Mouse (Mus musculus) lung, adult 2 months (tissue): ENCODE data around the gene Scrt2. TPM values are rescaled to one million over a fixed set of nuclear protein-coding genes. Genes with fewer than 3 reads are reported as not detected.
"Not testable (repeated sequence)": the region's sequence is repeated elsewhere in the genome, so short reads cannot be mapped to it uniquely, and the experiment has no call there.

Experiments used
- DNase-seq: peaks from one replicate; pipeline ENCODE4 v3.0.0; 2022
- H3K4me1 ChIP-seq: fragments of 200-500 bp; 2 replicates; pipeline ENCODE4 v1.6.1; 2011; ENCODE audit warnings: low read length; ENCODE audit not compliant: control insufficient read depth, insufficient read depth
- H3K4me3 ChIP-seq: fragments of 200-500 bp; replicated peaks from 2 replicates; pipeline ENCODE3; 2011; ENCODE audit warnings: low read depth, mild to moderate bottlenecking, control low read depth, low read length; ENCODE audit errors: extremely low read depth
- CTCF ChIP-seq: fragments of 200-500 bp; IDR thresholded peaks from 2 replicates; pipeline ENCODE4 v1.5.1; 2011; ENCODE audit warnings: mild to moderate bottlenecking, low read length, control low read depth; ENCODE audit not compliant: insufficient read depth
- POLR2A ChIP-seq: fragments of 200-500 bp; IDR thresholded peaks from 2 replicates; pipeline ENCODE4 v1.6.1; 2011; ENCODE audit warnings: low read depth, mild to moderate bottlenecking, control low read depth, low read length, borderline replicate concordance; ENCODE audit errors: extremely low read depth
- WGBS: fragments of 180-500 bp; shearing (Covaris S2); methylation state at CpG from one replicate; pipeline ENCODE4 v1.1.7; 2018; 5-methylcytosine and 5-hydroxymethylcytosine counted together
- polyA plus RNA-seq: library from polyadenylated mRNA; depleted of rRNA; stranded (reverse); fragments of >200 nt; gene quantifications from 2 replicates; pipeline ENCODE4 v1.2.3, GENCODE M21; 2012

Gene Scrt2
- polyA plus RNA-seq, 1 experiment, result not detected

DNA sequence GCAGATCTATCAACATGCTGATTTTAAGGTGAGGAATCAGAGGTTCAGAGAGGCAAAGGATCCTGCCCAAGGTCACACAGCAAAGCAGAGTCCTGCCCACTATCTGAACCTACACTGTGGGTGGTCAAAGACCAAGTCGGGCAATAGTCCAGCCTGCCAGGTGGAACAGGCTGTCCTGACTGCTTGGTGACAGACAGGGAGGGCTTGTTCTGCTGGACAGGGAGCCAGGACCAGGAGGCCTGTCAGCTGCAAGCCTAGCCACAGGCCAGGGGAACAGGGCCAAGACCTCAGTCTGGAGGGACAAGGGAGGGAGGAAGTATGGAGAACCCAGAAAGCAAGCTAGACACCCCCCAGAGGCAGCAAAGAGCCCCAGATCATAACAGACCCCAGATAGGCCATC lies 25.9 kb upstream of the Scrt2 start:
- no peak for DNase-seq
- 58% methylated on average over 1 of the region's 1 CpGs for WGBS

DNA sequence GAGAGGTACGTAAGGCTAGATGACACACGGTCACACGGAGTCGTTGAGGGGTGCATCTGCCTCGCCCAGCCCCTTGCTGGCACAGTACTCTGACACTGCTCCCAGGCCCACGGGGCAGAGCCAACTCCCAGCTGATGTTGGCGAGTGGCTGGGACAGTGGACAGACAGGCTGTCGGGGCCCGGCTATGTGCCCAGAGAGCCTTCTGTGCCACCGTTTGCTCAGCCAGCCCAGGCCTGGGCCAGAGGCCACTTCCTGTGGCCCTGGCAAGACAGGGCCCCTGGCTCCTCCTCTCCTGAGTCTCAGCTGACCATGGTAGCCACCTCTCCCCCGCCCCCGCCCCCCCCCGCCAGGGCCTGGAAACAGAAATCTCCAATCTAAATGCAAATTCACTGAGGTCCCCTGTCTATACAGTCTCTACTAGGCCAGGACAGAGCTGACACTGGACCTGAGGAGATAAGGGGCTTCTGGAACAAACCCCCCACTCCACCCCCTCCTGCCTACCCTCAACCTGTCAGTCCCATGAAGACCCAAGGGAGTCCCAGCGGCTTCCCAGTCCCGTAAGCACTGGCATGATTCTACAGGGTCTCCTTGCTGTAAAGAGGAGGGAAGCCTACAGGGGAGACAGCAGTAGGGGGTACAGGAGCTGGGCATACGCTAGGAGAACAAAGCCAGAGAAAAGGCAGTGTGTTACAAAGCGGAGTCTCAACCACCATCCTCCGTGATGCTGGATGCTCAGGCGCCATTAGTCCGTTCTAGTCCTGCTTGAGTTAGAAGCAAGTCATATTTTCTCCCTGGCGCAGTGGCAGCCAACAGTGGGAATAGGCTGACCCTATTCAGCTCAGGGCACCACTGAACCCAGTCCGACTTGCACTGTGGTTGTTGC lies 24.7 kb upstream of the Scrt2 start:
- no peak overlapping the region for H3K4me3 ChIP-seq
- 60% methylated on average over 22 of the region's 22 CpGs for WGBS
- DNase-seq, result no peak
- no peaks in the 10 kb centered on the region for H3K4me1 ChIP-seq
- TF ChIP-seq POLR2A (no peak), CTCF (no peak)

More for the DNA sequence above, 25.9 kb upstream of the Scrt2 start:
- Histone ChIP-seq H3K4me3 (no peak overlapping the region), H3K4me1 (no peaks in the 10 kb centered on the region)
- TF ChIP-seq POLR2A (no peak), CTCF (no peak)

DNA sequence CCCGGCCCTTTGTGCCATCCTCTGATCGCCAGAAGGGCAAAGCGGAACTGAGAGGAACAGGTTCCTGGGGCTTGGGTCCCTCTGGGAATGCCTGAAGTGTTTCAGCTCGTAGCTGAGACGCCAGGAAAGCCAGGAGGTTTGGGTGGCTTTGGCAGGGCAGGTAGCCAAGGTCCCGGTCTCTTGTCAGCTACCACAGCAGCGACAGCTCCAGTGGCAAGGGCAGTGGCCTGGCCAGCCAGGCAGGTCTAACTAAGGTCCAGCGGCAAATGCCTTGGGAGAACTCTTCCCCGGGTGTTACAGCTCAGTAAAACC lies 24.1 kb upstream of the Scrt2 start:
- no peaks in the 10 kb centered on the region for H3K4me1 ChIP-seq
- TF ChIP-seq POLR2A, result no peak
- TF ChIP-seq CTCF, result no peak
- H3K4me3 ChIP-seq, result no peak overlapping the region
- no peak for DNase-seq
- 65% methylated on average over 9 of the region's 9 CpGs for WGBS

- WGBS, result 77% methylated on average over 3 of the region's 3 CpGs
- H3K4me3 ChIP-seq, H3K4me1 ChIP-seq, DNase-seq: not testable (repeated sequence)
Measured at GRCm38 (mm10) chr2:152062817-152063216, 18.5 kb upstream of the Scrt2 start.

DNA sequence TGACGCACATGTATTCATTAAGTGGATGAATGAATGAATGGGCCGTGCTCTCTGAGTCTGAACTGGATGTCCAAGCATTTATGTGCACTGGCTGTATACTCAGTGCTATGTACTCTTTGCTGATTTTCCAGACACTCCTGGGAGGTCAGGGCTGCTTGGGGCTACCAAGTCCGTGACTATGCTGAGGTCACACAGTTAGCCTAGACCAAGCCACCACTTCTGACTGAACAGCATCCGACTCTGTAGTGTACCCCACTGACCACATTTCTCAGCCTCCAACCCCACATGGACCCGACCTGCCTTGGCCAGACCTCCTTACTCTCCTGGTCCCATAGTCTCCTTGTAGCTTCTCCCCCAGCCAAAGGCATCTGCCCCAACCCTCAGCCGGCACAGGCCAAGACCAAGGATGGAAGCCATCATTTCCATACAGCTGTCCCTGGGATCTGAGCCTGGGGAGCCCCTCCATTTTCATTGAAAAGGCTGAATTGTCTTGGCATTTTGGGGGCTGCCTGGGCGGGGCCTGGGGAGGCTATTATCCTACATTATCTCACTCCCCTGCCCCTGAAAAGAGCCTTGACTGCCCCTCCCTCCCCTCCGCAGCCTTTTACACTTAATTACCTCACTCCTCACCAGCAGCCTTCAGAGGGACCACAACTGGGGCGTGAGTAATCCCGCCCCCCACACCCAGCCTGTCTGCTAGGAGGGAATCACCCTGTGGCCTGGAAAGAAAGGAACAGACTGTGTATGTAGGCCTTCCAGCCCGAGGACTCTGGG lies 12.5 kb upstream of the Scrt2 start:
- no peaks in the 10 kb centered on the region for H3K4me1 ChIP-seq
- no peak overlapping the region for H3K4me3 ChIP-seq
- WGBS, result 53% methylated on average over 11 of the region's 11 CpGs
- TF ChIP-seq POLR2A (no peak), CTCF (no peak)
- no peak for DNase-seq

DNA sequence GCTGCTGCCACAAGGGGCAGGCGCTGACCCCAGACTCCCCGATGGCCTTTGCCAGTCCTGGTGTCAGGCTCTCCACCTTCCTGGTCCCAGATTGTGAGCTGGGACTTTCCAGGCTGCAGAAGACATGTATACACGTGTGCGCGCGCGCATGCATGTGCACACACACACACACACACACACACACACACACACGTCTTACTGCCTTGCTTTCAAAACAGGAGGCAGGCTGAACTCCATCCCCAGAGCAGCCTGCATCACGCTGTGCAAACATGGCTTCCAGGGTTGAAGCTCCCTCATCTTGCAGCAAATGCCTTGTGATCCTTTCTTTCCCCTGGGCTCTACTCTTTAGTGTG lies 11.9 kb upstream of the Scrt2 start:
- no peaks in the 10 kb centered on the region for H3K4me1 ChIP-seq
- no peak overlapping the region for H3K4me3 ChIP-seq
- no peak for DNase-seq
- 66% methylated on average over 9 of the region's 9 CpGs for WGBS
- TF ChIP-seq POLR2A, result no peak
- no peak for TF ChIP-seq CTCF

- TF ChIP-seq POLR2A (no peak), CTCF (no peak)
- Histone ChIP-seq H3K4me3 (no peak overlapping the region), H3K4me1 (no peaks in the 10 kb centered on the region)
- 72% methylated on average over 2 of the region's 2 CpGs for WGBS
- no peak for DNase-seq
Measured at GRCm38 (mm10) chr2:152069941-152070340, 11.4 kb upstream of the Scrt2 start.

DNA sequence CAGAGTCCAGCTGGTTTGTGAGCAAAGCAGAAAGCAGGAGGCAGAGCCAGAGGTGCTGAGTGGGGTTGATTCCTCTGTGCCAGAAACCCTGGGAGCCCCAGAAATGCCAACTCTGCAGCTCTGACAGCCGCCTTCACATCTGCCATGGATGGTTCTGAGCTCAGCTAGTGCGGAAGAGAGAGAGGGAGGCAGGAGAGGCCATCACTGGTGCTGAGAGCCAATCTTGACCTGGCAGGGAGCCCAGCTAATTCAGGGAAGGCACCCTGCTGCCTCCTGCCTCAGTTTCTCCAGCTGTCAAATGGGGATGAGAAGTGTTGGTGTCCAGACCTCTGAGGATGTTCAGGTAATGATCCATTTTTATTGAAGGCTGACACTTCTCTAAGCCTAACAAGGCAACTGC lies 6.8 kb upstream of the Scrt2 start:
- 68% methylated on average over 2 of the region's 2 CpGs for WGBS
- no peak for TF ChIP-seq CTCF
- TF ChIP-seq POLR2A, result no peak
- no peaks in the 10 kb centered on the region for H3K4me1 ChIP-seq
- H3K4me3 ChIP-seq, result no peak overlapping the region
- DNase-seq, result no peak

DNA sequence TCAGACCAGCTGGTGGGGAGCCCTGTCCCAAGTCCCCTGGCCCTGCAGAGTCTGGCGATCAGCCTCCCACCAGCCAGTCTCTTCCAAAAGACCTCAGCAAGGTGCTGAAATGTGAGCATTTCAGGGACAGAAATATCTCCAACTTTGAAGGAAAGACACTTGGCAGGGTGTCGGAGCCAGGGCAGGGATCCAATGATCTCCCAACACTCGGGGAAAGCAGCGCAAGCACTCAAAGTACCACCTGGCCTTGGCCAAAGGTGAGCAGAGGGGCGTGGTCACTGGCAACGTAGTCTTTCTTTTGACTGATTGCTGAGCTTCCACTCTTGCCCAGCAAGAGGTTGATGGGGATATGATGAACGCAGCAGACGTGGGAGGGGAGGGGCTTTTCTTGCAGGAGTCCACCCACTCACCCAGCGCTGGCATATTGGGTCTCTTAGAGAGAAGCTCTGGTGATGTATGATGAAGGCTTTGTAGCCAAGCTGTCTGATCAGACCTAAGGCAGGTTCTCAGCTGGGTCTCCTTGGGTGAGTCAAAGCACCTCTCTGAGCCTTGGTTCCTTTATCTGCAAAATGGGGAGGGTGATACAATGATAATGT lies 5.9 kb upstream of the Scrt2 start:
- TF ChIP-seq CTCF, result no peak
- TF ChIP-seq POLR2A, result no peak
- H3K4me3 ChIP-seq, result no peak overlapping the region
- no peaks in the 10 kb centered on the region for H3K4me1 ChIP-seq
- DNase-seq, result no peak
- 33% methylated on average over 9 of the region's 9 CpGs for WGBS

DNA sequence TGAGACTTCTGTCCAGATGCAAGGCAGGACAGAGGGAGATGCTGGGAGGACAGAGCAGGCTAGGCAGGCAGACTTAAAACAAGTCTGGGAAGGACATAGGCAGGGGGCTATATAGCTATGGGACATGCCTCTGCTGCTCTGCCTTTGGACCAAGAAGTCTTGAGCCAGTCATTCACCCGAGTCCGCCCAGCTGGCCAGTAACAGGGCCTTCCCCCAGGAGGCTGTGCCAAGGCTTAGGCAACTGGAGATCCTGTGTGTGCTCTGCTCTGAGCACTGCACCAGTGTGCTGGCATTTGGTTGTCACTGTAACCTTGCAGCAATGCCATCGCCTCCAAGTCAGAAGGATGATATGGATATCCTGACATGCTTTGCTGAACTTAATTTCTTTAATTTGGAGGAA lies 4.0 kb upstream of the Scrt2 start:
- no peak for TF ChIP-seq CTCF
- no peak for TF ChIP-seq POLR2A
- no peaks in the 10 kb centered on the region for H3K4me1 ChIP-seq
- no peak overlapping the region for H3K4me3 ChIP-seq
- 71% methylated on average over 3 of the region's 3 CpGs for WGBS
- no peak for DNase-seq
